Mouse (Mus musculus) heart, adult 11 months (tissue): ENCODE measurements at regions not wholly inside any gene's neighbourhood (a gene's known extent, or its start where the extent isn't known, plus 50 kb on each side); places are given as distances from the start of the nearest gene placed in this dataset.
"Not testable (repeated sequence)": the region's sequence is repeated elsewhere in the genome, so short reads cannot be mapped to it uniquely, and the experiment has no call there.

Experiments used
- DNase-seq: peaks from one replicate; pipeline ENCODE4 v3.0.0; 2022

DNA sequence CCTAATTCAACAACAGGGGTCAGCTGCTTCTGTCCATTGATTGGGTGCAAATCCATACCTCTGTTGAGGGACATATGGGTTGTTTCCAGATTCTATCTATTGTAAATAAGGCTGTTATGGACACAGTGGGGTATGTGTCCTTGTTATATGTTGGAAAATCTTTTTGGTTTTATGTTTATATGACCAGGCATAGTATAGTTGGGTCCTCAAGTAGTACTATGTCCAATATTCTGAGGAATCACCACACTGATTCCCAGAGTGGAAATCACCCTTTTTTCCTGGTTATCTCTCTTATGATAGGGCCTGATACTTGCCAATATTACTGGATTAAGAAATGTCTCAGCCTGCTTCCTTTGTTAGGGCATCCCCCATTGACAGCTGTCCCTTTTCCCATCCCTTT lies 1471.0 kb downstream of the Kcnt2 start:
- no peak for DNase-seq

DNA sequence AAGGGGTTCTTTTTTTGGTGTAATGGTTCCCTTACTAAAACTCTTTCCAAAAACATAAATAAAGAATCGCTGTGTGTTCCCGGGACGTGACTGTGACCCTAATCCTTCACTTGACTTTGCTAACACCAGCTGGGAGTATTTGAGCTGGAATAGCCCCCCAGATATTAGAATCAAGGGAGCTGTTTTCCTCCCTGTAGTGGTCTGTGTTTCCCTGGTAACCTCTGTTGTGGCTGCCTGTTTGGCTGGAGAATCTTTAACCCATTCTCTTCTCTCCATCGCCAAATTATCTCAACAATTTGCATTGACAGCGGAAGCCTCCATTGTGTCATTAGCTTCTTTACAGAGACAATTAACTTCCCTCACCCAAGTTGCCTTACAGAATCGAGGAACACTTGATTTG lies 1471.6 kb downstream of the Kcnt2 start:
- no peak for DNase-seq

DNA sequence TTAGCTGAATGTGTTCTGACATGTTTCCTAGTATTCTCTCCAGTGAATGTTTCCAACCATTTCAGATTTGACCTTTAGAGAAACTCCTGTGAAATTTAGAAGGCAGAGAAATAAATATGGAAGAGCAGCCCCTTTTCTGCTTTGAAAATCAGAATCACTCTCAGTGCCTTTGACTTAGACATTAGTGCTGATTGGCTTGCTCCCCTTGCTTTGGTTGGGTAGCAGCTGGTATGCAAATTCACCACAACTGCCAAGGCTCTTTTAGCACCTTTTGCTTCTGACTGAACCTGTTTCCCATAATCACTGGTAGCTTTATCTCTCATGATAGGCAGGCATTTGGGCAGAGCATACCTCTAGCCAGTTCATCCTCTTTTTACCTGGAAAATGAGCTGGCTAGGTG lies 1495.3 kb downstream of the Kcnt2 start:
- DNase-seq: no peak

DNA sequence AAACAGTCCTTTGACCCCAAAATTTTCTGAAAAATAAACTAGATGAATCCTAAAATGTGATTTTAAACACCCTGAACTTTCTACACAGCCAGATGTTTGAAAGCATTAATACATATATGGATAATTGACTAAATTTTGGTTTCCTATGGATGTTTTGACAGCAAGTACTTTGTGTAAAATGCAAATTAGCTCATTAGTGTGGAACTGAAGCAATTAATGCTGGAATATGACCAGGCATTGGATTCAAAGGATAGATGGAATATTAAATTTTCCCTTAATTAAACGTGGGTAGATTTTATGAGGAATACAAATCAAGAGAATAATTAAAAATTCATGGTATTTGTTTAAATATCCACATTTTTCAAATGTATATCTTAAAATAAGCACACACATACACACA lies 1530.1 kb downstream of the Kcnt2 start:
- no peak for DNase-seq

DNA sequence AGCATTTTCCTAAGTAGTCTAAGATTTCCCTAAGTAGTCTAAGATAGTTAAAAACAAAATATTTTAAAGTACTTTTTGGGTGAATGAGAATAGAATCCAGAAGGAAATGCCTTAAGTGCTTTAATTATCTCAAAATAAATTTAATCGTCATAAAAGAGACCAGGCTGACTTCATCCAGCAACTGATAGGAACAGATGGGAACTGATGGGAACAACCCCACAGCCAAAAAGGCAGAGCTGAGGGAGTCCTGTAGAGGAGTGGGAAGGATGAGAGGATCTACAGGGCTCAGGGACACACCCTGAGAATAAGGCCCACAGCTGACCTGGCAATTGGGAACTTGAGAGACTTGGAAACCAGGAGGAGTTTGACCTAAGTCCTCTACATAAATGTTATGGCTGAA lies 1537.4 kb downstream of the Kcnt2 start:
- DNase-seq: no peak

DNA sequence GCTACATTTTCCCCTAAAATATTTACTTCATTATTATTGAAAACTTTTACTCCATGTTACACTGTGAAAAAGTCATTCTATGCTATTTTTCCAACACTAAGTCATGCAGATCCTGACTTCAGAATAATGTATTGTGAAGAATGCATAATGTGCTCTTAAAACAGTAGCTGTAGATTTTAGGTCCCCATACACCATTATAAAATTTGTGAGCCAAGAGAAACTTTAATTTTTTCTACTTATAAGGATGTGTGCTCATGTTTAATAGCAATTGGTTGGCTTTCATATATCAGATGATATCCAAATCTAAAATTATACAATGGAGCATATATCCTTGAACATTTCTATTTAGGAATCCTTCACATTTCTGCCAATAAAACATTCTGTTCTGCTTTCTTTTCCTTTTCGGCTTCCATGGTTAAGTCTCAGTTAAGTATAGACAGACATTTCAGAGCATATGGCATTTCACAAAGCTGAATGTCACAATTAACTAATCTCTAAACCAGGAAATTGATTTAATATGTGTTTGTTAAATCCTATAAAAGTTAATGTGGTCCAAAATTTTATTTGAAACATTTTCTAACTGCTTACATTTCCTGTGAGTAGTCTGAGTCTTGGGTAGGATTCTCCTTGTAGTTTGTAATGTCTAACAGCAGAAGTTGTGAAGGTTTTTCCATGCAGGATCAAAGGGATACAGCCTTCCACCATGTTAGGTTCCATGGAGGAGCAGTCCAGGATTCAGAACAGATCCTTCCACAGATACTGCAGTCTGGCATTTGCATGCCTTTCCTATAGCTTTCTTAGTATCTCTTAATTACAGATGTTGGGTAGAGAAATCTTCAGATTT lies 1567.6 kb downstream of the Kcnt2 start:
- no peak for DNase-seq

DNA sequence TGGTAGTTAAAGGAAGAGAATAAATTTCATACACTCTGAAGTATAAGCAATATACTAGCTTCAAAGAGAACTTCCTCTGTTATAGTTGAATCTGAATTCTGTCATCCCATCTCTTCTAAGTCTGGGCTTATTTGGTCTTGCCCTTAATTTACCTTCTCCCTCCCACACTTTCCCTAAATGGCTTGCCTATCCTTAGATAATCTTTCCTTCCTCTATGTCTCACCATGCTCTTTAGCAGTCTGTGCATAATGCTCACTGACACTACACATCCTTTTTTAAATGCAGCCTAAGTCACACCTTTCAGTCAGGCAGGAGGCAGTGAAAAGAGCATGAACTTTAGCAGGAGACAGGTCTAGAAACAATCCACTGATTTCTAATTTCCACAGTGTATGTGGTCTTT lies 1585.5 kb downstream of the Kcnt2 start:
- no peak for DNase-seq

DNA sequence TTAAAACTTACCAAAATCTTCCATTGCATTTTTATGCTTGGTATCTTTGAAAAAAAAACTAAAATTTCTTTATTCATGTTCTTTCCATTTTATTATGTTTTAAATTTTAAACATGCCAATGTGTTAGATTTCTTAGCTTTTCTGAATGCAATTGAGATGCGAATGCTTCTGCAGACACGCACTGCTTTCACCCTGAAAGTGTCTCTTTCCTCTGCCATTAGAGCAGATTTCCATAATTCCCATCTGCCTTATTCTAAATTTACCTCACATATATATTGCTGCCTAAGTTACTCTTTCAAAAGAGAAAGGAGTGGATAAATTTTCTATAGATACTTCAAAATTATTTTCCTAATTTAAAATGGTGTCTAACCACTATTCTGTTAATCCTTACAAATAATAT lies 1596.6 kb downstream of the Kcnt2 start:
- no peak for DNase-seq

DNA sequence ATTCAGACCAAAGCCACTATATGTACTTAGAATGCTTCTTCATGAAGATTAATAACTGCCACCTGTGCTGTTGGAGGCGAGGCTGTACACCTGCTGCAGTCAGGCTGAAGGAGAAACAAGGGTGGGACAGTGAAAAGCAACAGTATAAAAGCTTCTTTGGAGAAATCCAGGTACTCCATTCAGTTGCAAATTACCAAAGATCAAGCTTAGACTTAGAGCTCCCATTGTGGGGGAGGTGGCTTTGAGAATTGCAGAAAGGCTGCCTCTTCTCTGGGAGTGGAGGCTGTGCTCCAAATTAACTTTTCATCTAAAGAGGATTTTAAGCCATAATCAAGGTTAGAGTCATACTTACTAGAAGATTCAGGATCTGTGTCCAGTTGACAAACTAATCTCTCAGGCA lies 1607.9 kb downstream of the Kcnt2 start:
- not testable (repeated sequence) for DNase-seq

DNA sequence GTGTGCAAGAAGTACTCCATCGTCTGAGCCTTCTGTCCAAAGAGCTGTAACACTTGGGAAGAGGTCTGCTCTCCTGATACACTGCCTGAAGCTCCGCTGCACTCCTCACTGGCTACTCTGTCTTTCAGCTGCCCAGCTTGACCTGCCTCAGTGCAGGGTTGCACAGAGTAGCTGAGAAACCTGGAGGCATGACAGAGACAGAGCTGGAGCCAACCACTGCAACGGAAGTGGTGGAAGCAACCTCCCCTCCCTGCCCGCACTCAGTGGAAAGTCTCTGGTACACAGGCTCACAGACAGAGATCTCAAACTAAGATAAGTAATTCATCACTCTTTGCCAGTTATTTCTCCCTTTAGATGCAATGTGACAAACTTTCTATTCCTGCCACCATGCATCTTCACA lies 1638.4 kb downstream of the Kcnt2 start:
- DNase-seq: peak; percentile 53

DNA sequence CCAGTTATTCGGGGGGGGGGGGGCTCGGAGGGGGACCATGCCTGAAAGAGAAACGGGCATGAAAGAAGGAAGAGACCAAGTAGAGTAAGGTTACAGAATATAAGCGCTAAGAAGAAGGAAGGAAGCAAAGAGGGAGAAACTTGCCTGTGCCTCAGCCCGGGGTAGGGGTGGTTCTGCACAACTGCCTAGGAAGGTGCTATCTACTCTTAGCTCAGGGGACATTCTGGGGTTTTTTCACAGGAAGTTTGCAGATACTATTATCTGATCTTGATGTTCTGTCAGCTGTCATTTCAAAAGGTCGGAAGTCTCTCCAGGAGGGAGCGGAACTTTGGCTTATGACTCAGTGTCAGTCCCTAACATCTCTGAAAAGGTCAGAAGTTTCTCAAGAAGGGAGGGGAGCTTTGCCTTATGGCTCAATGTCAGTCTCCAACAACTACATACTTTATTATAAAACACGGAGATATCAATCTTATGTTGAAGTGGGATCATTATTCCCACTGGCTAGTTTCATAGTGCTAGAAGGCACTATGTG lies 1652.0 kb downstream of the Kcnt2 start:
- no peak for DNase-seq

DNA sequence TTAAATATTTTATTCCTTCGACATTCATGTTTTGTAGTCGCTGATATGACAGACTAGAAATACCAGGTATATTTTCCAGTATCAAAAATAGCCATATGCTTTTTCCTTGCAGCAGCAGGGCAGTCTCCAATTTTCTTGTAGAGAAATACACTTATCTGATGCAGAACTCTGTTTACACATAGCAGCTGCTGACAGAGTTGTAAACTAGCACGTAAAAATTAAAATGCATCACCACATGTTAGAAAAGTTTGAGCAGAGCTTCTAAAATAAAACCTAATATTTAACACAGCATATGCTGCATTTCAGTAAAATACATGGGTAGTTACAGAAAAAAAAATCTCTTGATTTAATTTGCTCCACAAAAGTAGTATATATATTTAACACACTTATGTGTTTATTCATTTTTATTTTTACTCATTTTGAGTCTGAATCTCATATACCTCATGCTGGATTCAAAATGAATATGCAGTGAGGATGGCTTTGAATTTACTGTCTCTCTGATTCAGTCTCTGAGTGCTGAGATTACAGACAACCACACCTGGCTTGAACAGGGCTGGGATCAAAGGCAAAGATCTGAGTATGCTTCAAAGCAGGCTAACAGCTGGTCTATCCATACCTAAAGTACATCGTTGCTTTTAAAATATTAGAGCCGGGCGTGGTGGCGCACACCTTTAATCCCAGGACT lies 1665.9 kb downstream of the Kcnt2 start:
- DNase-seq: no peak

DNA sequence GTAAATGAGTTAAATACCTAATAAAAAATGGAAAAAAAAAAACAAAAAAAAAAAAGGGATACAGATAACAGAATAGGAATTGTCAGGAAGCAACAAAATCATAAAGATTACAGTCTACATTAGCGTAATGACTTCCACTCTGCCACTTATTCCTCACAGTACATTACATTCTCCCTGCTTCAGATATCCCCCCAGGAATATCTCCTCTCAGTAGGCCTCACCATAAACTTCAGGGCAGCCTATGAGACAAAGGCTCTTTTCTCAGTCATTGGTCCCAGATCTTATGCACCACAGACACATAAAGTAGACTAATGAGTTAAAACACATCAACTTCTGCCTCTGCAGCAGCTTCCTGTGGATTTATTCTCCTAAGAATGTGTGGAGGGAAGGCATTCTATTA lies 1680.2 kb downstream of the Kcnt2 start:
- DNase-seq: no peak

DNA sequence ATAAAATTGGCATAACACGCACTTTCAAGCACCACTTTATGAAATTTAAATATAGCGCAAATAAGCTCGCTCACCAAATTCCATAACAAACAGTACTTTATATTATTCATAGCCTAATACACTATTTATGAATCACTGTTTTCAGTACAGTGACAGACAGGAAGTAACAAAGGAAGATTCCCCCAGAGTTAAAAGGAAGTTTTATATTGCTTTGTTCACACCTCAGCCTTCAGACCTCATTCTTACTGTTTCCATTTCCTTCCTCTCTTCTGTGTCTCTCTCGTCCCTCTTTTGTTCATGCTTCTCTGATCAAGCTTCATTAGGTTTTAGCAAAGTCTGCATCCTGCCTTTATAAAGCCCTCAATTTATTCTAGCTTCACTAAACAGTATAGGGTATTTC lies 1680.8 kb downstream of the Kcnt2 start:
- DNase-seq: no peak

DNA sequence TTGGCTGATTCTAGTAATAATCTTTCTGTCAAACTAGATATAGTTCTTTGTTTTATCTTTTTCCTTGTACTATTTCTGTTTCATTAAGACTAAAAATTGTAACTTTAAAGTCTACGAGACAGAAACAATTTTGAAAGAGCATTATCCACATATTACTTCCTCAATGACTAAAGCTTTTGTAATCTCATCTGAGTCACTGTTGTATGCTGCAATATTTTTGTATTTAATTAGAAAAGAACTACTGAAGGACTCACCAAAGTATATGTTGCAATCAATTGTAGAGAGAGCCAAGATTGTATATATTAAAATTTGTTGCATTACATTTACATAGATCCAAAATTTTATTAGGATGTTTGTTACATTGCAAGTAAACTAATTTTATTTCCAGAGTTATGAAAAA lies 1692.4 kb upstream of the B3galt2 start:
- DNase-seq: no peak

DNA sequence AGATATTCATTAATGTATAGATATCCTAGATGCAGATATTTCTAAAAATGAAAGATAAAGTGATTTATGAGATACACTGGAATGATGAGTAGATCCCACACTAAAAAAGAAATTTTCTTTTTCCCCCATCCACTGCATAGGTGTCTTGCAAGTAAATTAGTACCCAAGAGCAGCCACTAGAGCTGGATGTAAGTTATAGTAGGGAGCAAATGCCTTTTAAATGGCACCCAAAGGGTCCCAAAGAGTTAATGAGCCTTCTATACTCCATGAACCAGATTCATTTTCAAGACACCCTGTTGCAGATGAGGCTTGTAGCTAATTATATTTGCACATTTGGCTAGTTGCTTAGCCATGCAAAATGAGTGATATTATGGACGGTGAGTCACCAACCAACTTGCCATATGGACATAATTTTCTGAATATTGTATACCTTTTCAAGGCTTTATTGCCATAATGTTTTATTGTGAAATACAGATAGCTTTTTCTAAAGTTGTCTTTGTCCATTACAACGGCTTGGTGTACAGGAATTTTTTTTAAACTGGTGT lies 1686.1 kb upstream of the B3galt2 start:
- DNase-seq: no peak

DNA sequence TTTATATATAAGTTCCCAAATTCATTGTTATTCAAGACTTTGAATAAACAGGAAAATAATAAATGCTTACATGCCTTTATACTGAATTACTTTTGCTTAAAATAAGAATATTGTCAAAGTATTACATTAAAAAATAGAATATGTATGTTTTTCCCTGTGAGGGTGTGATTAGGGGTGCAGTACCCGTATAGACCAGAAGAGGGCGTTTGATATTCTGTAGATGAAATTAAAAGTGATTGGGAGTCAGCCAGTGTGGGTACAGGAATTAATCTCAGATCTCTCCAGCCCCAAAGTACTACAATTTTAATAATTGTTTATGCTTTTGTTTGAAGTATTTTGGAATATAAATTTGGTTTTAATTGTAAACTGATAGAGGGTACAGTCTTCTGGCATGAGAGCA lies 1678.7 kb upstream of the B3galt2 start:
- no peak for DNase-seq

DNA sequence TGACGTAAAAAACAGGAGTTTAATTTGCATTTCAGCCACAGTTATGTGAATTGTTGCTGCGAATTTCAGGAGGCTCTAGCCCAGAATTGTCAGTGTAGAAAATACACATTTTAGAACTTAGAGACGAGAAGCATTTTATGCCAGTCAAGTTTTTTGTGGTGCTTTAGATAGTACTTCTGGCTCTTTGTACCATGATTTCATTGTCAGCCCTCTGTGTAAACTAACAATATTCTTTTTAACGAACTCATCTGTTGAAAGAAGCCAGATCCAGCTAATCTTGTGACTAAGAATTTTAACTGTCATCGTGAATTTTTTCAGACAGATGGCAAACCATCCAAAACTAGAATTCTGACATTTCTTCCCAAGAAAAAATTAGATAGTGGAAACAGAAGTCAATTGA lies 1672.3 kb upstream of the B3galt2 start:
- DNase-seq: no peak

DNA sequence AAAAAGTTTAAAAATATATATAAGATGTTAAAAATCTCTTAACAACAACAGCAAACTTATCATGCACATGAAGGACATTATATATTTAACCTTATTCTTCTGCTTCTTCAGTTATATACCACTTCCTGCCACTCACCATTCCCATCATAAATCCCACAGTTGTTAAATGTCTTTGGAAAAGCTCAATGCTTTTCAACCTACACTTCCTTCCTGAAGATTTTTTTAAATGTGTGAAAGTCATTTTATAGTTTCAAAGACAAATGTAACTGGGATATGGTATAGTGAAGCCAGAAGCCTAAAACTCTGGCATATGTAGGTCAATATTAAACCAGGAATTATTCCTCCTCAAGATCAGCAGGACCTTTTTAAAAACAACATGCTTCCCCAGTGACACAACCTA lies 1666.1 kb upstream of the B3galt2 start:
- no peak for DNase-seq

DNA sequence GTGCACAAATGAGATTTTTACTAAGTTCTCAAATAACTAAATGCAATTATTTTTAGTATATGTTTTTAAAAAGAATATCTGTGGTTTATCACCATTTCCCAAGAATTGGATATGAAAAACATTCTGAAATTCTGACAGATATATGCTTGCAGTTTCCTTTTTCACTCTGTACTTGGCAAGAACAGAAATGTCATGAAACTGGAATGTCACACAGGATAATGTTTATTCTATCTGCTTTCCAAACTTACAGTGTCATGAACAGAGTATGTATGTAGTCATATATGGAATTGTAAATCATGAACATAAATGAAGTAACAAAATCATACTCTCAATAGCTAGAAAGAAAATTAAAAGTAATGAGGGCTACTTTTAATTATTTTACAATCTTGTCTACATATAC lies 1640.7 kb upstream of the B3galt2 start:
- DNase-seq: no peak

DNA sequence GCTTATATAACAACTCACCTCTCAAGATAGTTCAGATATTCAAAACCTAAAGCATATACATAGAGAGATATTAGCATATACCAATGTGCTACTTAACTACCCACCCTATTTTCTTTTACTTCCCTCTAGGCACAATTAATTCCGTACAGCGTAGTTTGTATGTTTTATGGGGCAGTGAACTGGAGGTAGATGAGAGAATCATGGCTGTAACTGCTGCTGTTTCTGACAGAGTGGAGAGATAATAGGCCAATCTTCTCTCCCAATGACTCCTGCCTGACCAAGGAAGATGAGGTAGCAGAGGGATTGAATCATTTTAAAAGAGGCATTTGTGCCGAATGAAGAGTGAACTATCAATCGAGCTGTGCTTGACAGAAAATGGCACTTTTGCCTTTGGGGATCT lies 1640.1 kb upstream of the B3galt2 start:
- DNase-seq: no peak

DNA sequence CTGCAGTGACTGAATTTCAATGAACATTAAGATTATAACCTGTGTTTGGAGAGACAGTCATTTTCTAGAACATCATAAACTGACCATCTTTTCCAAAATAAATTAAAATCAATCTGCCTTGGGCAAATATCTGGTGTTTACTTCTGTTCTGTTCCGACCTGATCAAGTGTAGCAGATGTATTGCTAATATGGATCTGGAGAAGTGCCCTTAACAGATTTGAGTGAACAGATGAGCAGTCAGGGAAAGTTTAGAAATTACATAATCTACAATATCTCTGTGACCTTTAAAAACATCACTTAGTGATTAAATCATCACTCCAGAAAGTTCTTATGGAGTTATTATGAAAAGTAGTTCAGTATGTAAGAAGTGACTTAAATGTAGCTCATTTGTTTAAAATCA lies 1634.1 kb upstream of the B3galt2 start:
- DNase-seq: no peak

DNA sequence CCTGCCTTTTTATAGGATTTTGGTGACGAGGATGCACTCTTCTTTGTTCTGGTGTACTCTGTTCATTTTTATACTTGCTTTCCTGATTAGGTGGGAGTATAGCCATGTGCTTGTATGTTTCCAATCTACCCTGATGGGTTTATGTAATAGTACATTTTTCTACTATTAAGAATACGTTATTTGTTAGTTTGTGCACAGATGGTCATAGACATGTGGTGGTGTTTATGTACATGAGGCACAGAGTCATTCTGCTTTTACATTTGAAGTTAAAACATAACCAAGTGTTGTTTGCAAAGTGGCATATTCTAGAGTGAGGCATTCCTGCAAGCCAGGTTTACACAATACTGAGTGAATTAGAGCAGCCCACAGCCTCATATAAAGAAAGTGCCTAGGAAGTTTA lies 1597.7 kb upstream of the B3galt2 start:
- no peak for DNase-seq

DNA sequence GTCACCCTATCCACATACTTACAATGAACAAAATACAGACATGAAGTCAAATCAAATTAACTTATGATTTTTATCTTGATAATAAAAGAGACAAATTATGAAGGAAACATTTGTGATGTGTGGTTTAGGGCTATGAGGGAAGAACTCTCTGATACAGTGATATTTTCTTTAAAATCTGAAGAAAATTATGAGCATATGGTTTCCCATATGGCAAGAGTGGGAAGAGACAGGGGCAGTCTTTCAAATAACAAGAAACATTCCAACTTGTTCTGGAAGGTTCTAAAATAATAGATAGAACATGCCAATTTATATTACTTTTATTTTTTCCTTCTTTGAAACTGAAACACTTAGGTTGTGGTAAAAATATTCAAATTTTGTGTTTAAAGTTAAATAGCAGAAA lies 1585.3 kb upstream of the B3galt2 start:
- DNase-seq: no peak
